25 mouse cellular contexts compared by ENCODE assay signal in genomic region chr2:105185768-105186529, GRCm38 (mm10). TPM values are rescaled to one million over a fixed set of nuclear protein-coding genes. Genes with fewer than 3 reads are reported as not detected.
"Had no signal": no experiment of that assay in that cellular context is flagged by ENCODE, and none has a peak within 500 bp of the region (broad histone marks: within the 10 kb centered on the region; RNA-seq: fewer than 3 reads in every experiment).

No protein-coding gene starts in this region.

- H3K27ac ChIP-seq: kidney, embryonic 15.5 days; limb, embryonic 12.5 days; limb, embryonic 15.5 days; liver, embryonic 14.5 days; macrophage; midbrain, embryonic 12.5 days; midbrain, embryonic 15.5 days; neural tube, embryonic 12.5 days; neural tube, embryonic 15.5 days had no signal

- H3K4me1 ChIP-seq: limb, embryonic 12.5 days; limb, embryonic 15.5 days; midbrain, embryonic 12.5 days; midbrain, embryonic 15.5 days; neural tube, embryonic 12.5 days; neural tube, embryonic 15.5 days had no signal

- DNase-seq: kidney, adult 2 months; kidney, postnatal 14 days; kidney, postnatal 4 days; layer of hippocampus, postnatal 36 days; left cerebral cortex, postnatal 4 days; liver, postnatal 0 days; right cerebral cortex, adult 18-20 months; right cerebral cortex, postnatal 14 days; right cerebral cortex, postnatal 4 days; thymus, postnatal 25 days had no signal

- H3K9me3 ChIP-seq: kidney, embryonic 15.5 days; limb, embryonic 12.5 days; limb, embryonic 15.5 days; midbrain, embryonic 12.5 days; midbrain, embryonic 15.5 days; neural tube, embryonic 12.5 days; neural tube, embryonic 15.5 days had no signal

- H3K4me3 ChIP-seq: kidney, embryonic 15.5 days; limb, embryonic 12.5 days; limb, embryonic 15.5 days; midbrain, embryonic 12.5 days; midbrain, embryonic 15.5 days; neural tube, embryonic 12.5 days; neural tube, embryonic 15.5 days had no signal

- H3K27me3 ChIP-seq: limb, embryonic 12.5 days; limb, embryonic 15.5 days; midbrain, embryonic 12.5 days; midbrain, embryonic 15.5 days; neural tube, embryonic 12.5 days; neural tube, embryonic 15.5 days had no signal

- H3K36me3 ChIP-seq: kidney, embryonic 15.5 days; limb, embryonic 12.5 days; limb, embryonic 15.5 days; midbrain, embryonic 12.5 days; midbrain, embryonic 15.5 days; neural tube, embryonic 12.5 days; neural tube, embryonic 15.5 days had no signal

- H3K9ac ChIP-seq: kidney, embryonic 15.5 days; limb, embryonic 12.5 days; limb, embryonic 15.5 days; liver, embryonic 14.5 days; liver, postnatal 0 days; lung, embryonic 14.5 days; midbrain, embryonic 12.5 days; midbrain, embryonic 15.5 days; neural tube, embryonic 12.5 days; neural tube, embryonic 15.5 days had no signal

- H3K4me2 ChIP-seq: kidney, embryonic 15.5 days; limb, embryonic 12.5 days; limb, embryonic 15.5 days; liver, embryonic 11.5 days; lung, embryonic 14.5 days; midbrain, embryonic 12.5 days; midbrain, embryonic 15.5 days; neural tube, embryonic 12.5 days; neural tube, embryonic 15.5 days had no signal

- ATAC-seq: liver, postnatal 0 days; lung, postnatal 0 days; midbrain, embryonic 15.5 days had no signal

RNA-seq across cellular contexts. Expression of gene Them7, which starts 38.2 kb away (rescaled TPM):
- total RNA-seq: layer of hippocampus, adult 8-10 months; layer of hippocampus, postnatal 10 days; layer of hippocampus, postnatal 36 days; left cerebral cortex, postnatal 4 days had no signal
- polyA plus RNA-seq: lung, postnatal 0 days; macrophage; midbrain, embryonic 15.5 days had no signal

RNA-seq across cellular contexts. Expression of gene Wt1, which starts 59.6 kb away (rescaled TPM):
- total RNA-seq: layer of hippocampus, adult 8-10 months; layer of hippocampus, postnatal 36 days; megakaryocyte, adult 5-6 weeks had no signal
- polyA plus RNA-seq: macrophage had no signal
